Mouse (Mus musculus): ENCODE measurements around the gene Lrmda. TPM values are rescaled to one million over a fixed set of nuclear protein-coding genes. Genes with fewer than 3 reads are reported as not detected.

Gene Lrmda
- total RNA-seq, 2 experiments from 2014 or later: 0.48 to 0.76 TPM

- no peak for DNase-seq (ENCODE audit: low spot score in 2 of 2)
- intact Hi-C loops (cut with DNase I): loop anchor here (10.0 kb wide), 1 partner anchor 227 kb away; no protein-coding TSS in a partner anchor
These were observed 798.7 kb downstream of the Lrmda start for GRCm38 (mm10) chr14:22818202-22818530.

DNA sequence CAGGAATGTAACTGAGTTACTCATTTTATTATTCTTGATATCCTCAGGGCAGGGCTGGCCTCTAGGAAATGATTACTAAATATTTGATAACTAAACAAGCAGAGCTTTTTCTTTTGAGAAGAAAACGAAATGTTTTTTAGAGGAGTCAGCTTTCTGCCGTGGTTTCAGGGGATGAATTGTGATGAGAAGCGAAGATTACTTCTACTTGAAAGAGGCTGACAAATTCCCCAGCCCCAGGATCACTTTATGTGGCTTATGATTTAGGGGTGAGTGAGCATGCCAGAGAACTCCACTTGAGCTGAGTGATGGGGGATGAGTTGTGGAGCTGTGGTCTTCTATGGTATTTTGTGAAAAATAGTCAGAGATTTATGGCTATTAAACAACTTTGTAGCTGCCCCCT, 803.4 kb downstream of the Lrmda start:
- intact Hi-C loops (cut with DNase I): no loop called here
- DNase-seq (ENCODE audit: low spot score in 2 of 2): no peak

DNA sequence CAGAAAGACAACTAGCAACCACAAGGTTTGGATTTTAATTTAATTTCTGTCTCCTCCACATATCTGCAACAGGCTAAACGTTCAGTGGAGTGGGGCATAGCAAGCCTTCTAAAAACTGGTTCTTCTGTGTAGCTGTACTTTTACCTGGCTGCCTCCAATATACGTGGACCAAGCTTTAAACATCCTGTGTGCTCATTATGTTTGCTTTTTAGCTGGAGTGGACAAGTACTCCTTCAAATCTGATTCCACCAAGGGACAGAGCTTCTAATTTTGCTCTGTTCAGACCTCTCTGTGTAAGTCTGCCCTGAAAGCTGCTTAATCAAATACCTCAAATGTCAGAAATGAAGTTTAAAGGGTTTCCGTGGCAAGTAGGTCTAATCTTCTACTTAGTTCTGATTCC, 807.3 kb downstream of the Lrmda start:
- intact Hi-C loops (cut with DNase I): no loop called here
- DNase-seq (ENCODE audit: low spot score in 2 of 2): no peak

DNA sequence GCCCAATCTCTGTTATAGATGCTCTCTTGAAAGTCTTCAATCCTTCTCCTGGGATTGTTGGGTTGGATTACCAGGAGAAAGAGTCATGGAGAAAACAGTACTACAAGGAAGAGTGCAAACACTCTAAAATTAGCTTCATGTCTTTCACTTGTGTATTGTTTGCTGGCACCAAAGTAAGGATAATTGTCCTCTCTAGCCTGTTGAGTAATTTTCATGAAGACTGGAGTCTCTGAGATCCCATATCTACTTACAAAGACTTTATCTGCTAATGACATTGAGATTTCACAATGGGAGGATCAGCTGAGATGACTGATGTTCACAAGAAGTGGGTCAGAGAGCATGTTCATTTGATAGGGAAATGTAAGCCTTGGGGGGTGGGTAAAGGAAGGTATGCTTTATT, 817.5 kb downstream of the Lrmda start:
- intact Hi-C loops (cut with DNase I): no loop called here
- DNase-seq (ENCODE audit: low spot score in 2 of 2): no peak

GRCm38 (mm10) chr14:22841136-22841535, 821.6 kb downstream of the Lrmda start:
- intact Hi-C loops (cut with DNase I): no loop called here

DNA sequence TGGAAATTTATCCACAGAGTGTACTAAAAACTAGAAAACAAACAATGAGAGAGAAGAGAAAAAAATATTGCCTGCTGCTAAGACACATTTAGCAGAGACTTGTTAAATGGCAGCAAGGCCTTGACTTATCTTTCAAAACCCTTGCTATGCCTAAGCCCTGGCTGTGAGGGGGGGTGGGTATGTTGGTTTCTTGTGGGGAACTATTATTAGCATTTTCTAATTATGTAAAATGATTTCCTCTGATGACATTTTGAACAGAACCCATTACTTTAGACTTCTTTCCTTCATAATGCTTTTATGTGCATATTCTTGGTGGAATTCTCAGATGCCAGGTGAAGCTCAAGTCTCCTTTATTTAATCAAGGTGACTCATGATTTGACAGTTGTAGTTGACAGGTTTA, 824.5 kb downstream of the Lrmda start:
- intact Hi-C loops (cut with DNase I): no loop called here
- DNase-seq (ENCODE audit: low spot score in 2 of 2): no peak

More at GRCm38 (mm10) chr14:22841136-22841535, 821.6 kb downstream of the Lrmda start:
- DNase-seq (ENCODE audit: low spot score in 2 of 2): no peak

GRCm38 (mm10) chr14:22845401-22845800, 825.9 kb downstream of the Lrmda start:
- intact Hi-C loops (cut with DNase I): no loop called here
- no peak for DNase-seq (ENCODE audit: low spot score in 2 of 2)

GRCm38 (mm10) chr14:22847011-22847786, 827.7 kb downstream of the Lrmda start:
- no peak for DNase-seq (ENCODE audit: low spot score in 2 of 2)
- intact Hi-C loops (cut with DNase I): no loop called here

- intact Hi-C loops (cut with DNase I): no loop called here
- no peak for DNase-seq (ENCODE audit: low spot score in 2 of 2)
These were observed 829.6 kb downstream of the Lrmda start for GRCm38 (mm10) chr14:22849108-22849507.

DNA sequence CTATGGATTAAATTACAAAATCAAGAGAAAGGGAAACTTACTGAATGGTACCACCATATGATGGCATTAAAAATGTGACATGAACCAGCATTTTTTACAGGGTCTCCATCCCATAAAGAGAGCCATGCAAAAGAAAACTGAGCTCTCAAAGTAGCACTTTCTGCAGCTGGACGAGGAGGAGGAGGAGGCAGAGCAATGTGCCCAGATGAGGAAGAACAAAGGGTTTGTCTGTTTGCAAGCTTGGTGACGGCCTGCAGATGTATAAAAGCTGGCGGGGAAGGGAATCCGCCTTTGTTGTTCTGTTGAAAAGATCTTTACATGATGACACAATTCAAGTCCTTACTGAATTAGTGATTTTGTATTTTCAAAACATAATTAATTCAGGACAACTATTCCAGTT, 841.1 kb downstream of the Lrmda start:
- intact Hi-C loops (cut with DNase I): no loop called here
- DNase-seq (ENCODE audit: low spot score in 2 of 2): peak in 1 of 2 experiments; percentile 10

- intact Hi-C loops (cut with DNase I): no loop called here
These were observed 844.6 kb downstream of the Lrmda start for GRCm38 (mm10) chr14:22864132-22864531.

DNA sequence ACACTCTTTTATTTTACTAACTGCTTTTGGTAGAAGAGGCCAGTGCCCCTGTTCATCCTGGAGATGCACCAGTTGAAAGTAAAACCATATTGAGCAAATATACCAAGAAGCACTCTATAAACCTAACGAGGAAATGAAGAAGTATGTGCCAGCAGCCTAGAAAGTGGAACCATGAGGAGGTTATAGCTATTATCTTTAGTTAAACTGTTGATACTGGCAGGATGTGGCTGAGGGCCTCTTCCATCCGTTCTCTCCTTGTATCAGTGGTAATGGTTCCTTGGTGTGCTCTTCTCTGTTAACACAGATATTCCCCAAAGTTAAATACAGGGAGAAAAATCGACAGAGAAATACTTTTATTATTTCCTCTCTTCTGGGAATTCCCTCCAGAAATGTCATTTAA, 855.1 kb downstream of the Lrmda start:
- no peak for DNase-seq (ENCODE audit: low spot score in 2 of 2)
- intact Hi-C loops (cut with DNase I): no loop called here

More at GRCm38 (mm10) chr14:22864132-22864531, 844.6 kb downstream of the Lrmda start:
- no peak for DNase-seq (ENCODE audit: low spot score in 2 of 2)

DNA sequence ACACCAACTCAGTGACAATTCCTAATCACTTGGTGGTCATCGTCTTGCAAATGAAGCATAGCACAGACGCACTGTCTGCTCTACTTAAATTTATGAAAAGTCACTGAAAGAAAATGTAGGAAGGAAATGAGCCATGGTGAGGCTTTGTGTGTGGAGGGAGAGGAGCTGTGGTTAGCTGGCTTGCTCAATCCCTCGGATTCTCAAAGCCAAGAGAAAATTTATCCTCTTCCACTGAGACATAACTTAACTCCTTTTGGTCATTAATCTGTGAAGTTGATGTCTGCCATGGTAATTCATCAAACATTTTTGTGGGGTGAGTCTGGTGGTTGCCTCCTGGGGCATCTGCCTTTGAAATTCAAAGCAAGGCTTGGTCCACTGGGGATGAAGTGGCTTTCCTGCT, 867.7 kb downstream of the Lrmda start:
- intact Hi-C loops (cut with DNase I): no loop called here
- no peak for DNase-seq (ENCODE audit: low spot score in 2 of 2)

DNA sequence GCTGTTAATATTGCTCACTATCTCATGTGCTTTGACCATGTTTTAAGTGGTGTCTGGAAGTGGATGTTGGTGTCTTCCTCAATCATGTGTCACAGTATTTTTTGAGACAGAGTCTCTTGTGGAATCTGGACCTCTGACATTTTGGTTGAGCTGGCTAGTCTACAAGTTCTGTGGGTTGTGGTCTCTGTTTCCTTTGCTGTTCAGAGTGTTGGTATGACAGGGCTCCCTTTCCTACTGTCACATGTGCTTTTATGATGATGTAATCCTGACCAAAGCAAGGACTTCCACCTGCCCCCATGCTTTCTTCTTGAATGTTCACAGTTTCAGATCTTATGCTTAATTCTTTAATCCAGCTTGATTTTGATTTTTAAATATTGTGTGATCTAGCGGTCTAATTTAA, 879.8 kb downstream of the Lrmda start:
- intact Hi-C loops (cut with DNase I): no loop called here
- no peak for DNase-seq (ENCODE audit: low spot score in 2 of 2)

DNA sequence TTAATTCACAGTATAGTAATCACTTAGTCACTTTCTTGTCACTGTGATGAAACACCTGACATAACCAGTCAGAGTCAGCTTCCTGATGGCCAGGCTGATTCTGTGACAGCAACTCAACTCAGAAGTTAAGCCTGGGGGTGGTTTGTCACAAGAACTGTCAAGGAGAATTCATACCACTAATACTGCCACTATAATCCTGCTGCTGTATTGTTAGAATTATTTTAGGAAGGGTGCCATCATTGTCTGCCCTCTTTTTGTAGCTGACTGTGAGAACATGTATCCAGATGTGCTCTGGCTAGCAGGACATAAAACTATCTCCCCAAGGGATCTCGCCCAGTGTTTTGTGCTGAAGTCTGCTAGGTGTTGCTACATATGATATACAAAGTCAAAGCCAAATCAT, 882.6 kb downstream of the Lrmda start:
- intact Hi-C loops (cut with DNase I): no loop called here
- DNase-seq (ENCODE audit: low spot score in 2 of 2): no peak

GRCm38 (mm10) chr14:22902914-22903313, 883.4 kb downstream of the Lrmda start:
- DNase-seq (ENCODE audit: low spot score in 2 of 2): no peak
- intact Hi-C loops (cut with DNase I): no loop called here

- intact Hi-C loops (cut with DNase I): no loop called here
- DNase-seq (ENCODE audit: low spot score in 2 of 2): peak in 1 of 2 experiments; percentile 1
These were observed 886.5 kb downstream of the Lrmda start for GRCm38 (mm10) chr14:22905741-22906667.

- intact Hi-C loops (cut with DNase I): no loop called here
- peak; percentile 5 to 30 for DNase-seq (ENCODE audit: low spot score in 2 of 2)
These were observed 887.2 kb downstream of the Lrmda start for GRCm38 (mm10) chr14:22906716-22907115.

GRCm38 (mm10) chr14:22907221-22907620, 887.7 kb downstream of the Lrmda start:
- no peak for DNase-seq (ENCODE audit: low spot score in 2 of 2)
- intact Hi-C loops (cut with DNase I): no loop called here

DNA sequence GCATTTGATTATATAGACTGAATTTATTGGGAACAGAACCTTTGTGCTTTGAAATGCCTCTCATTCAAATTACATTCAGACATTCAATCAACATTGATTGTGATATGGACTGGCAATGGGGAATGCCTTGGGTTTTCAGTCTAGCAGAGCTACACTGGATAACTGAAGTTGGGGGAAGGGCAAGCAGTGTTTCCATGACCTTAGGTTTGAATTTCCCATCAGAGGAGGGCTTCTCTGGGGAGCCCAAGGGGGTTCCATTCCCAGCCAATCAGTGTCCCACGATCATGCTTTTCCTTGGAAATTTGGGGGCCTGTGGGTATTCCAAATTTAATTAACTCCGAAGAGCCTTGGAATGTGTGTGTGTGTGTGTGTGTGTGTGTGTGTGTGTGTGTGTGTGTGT, 888.5 kb downstream of the Lrmda start:
- no peak for DNase-seq (ENCODE audit: low spot score in 2 of 2)
- intact Hi-C loops (cut with DNase I): no loop called here

DNA sequence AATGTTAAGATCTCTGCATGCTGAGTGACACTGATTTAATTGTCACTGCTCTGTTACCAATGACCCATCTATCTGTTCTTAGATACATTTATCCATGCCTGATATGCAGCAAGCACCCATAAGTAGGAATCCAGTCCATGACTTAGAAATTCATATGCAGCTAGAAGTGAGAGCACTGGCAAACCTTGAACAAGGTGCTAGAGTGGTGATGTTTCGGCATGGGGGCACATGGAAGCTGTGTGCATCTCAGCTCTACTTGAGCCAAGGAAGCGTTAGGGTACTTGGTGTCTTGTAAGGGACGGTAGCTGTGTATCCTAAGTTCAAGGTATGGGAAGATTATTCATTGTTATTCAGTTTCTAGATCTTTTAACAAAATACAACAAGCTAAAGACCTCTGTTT, 896.0 kb downstream of the Lrmda start:
- intact Hi-C loops (cut with DNase I): no loop called here
- no peak for DNase-seq (ENCODE audit: low spot score in 2 of 2)
